Mouse (Mus musculus): ENCODE data around the gene P2rx7. TPM values are rescaled to one million over a fixed set of nuclear protein-coding genes. Genes with fewer than 3 reads are reported as not detected.

The P2rx7 gene
- polyA plus RNA-seq, 1 experiment from 2014 or later: 1.4 TPM

- Histone ChIP-seq H3K9me3 (replicated peaks) (no peaks in the 10 kb centered on the region), H3K4me3 (replicated peaks) (no peak overlapping the region), H3K27me3 (no peaks in the 10 kb centered on the region), H3K27ac (no peak overlapping the region), H3K4me2 (no peak overlapping the region), H3K9ac (no peak overlapping the region), H3K4me1 (peaks cover 18% of the 10 kb centered on the region), H3K36me3 (no peaks in the 10 kb centered on the region)
- ATAC-seq (replicated peaks; ENCODE audit: low FRiP score): no peak
- WGBS: 81% methylated on average over 5 of the region's 5 CpGs
These were observed 28.6 kb downstream of the P2rx7 start for GRCm38 (mm10) chr5:122672298-122672697.

DNA sequence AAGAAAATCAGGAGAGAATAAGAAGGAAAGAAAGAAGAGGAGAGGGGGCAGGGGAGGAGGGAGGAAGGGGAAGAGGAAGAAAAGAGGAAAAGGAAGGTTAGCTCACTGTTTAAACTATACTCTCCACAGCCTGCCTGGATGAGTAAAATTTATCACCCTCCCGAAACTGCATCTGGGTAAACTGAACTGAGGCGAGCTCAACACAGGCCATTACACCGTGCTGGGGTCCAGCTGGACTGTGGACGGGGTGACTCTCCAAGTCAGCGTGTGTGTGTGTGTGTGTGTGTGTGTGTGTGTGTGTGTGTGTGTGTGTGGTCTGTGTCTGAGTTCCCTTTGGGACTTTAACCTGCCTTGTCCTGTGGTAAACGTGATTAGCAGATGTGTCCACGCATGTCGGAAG is 32.3 kb downstream of the P2rx7 start:
- Histone ChIP-seq H3K4me1 (no peaks in the 10 kb centered on the region), H3K9me3 (replicated peaks) (no peaks in the 10 kb centered on the region), H3K27me3 (no peaks in the 10 kb centered on the region), H3K4me3 (replicated peaks) (no peak overlapping the region), H3K27ac (no peak overlapping the region), H3K36me3 (no peaks in the 10 kb centered on the region), H3K9ac (no peak overlapping the region), H3K4me2 (no peak overlapping the region)
- 35% methylated on average over 8 of the region's 8 CpGs for WGBS
- peak; percentile 60; the same call in 1 of the 2 replicates for ATAC-seq (replicated peaks; ENCODE audit: low FRiP score)

- H3K9ac ChIP-seq: no peak overlapping the region
- H3K4me2 ChIP-seq: no peak overlapping the region
- no peaks in the 10 kb centered on the region for H3K27me3 ChIP-seq
- ATAC-seq (replicated peaks; ENCODE audit: low FRiP score): no peak
- H3K27ac ChIP-seq: no peak overlapping the region
- H3K36me3 ChIP-seq: no peaks in the 10 kb centered on the region
- H3K4me3 ChIP-seq (replicated peaks): no peak overlapping the region
- no peaks in the 10 kb centered on the region for H3K4me1 ChIP-seq
- 93% methylated on average over 9 of the region's 9 CpGs for WGBS
- no peaks in the 10 kb centered on the region for H3K9me3 ChIP-seq (replicated peaks)
These were observed 34.3 kb downstream of the P2rx7 start for GRCm38 (mm10) chr5:122677983-122678382.

DNA sequence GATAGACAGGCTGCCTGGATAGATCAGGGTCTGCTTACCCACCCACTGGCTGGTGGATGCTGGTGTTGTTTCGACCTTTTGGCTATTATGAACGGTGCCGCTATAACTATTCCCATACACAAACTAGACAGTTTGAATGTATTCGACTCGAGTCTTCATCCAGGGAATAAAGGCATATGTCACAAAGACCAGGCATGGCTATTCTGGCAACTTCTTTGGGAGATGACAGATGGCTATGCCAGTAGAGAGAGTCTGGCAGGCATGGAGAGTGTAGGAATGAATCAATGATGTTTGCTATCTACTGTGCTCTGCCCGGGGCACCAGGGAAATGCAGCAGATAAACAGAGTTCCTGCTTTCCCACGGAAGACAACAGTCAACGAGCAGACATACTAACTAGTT is 36.2 kb downstream of the P2rx7 start:
- Histone ChIP-seq H3K36me3 (no peaks in the 10 kb centered on the region), H3K27me3 (no peaks in the 10 kb centered on the region), H3K4me3 (replicated peaks) (no peak overlapping the region), H3K4me2 (no peak overlapping the region), H3K9ac (no peak overlapping the region), H3K9me3 (replicated peaks) (no peaks in the 10 kb centered on the region), H3K4me1 (no peaks in the 10 kb centered on the region), H3K27ac (no peak overlapping the region)
- WGBS: 87% methylated on average over 8 of the region's 8 CpGs
- no peak for ATAC-seq (replicated peaks; ENCODE audit: low FRiP score)

DNA sequence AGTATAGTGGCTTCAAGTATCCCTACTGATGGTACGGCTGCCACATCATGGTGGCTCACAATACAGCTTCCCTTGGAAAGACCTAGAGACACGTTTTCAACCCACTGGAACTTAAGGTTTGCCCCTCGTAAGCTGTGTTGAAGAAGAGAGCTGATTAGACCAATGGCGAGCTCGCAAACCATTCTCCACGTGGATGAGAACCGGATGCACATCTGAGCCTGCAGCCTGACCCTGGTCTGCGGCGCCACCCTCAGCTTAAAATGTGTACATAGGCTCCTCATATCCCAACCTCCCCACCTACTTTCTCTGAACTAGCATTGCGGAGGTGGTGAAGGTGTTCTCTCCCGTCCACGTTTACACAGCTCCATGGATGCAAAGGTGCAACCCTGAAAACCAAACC is 37.6 kb downstream of the P2rx7 start:
- H3K36me3 ChIP-seq: no peaks in the 10 kb centered on the region
- H3K27ac ChIP-seq: no peak overlapping the region
- no peak overlapping the region for H3K4me2 ChIP-seq
- no peak overlapping the region for H3K4me3 ChIP-seq (replicated peaks)
- H3K27me3 ChIP-seq: no peaks in the 10 kb centered on the region
- H3K9ac ChIP-seq: no peak overlapping the region
- no peaks in the 10 kb centered on the region for H3K4me1 ChIP-seq
- H3K9me3 ChIP-seq (replicated peaks): no peaks in the 10 kb centered on the region
- WGBS: 84% methylated on average over 12 of the region's 12 CpGs
- ATAC-seq (replicated peaks; ENCODE audit: low FRiP score): no peak

DNA sequence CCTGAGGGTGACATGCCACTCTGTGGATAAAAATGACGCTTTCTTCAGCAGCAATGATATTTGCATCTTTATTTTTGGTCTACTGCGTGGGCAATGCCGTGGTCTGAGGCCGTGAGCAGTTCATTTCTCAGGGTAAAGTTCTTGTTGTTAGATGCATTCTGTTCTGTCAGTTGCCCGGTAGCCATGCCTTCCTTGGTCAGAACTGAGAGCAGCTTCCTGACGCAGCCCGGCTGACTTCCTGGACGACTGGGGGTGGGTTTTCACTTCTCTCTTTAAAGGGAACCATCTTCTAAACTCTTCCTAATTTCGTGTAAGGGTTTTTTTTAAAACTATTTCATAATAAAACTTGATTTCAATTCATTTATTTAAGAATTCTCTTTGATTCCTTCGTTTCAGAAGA is 40.2 kb downstream of the P2rx7 start:
- H3K9me3 ChIP-seq (replicated peaks): no peaks in the 10 kb centered on the region
- H3K36me3 ChIP-seq: no peaks in the 10 kb centered on the region
- H3K4me3 ChIP-seq (replicated peaks): no peak overlapping the region
- WGBS: 75% methylated on average over 10 of the region's 10 CpGs
- H3K9ac ChIP-seq: no peak overlapping the region
- no peak overlapping the region for H3K27ac ChIP-seq
- H3K4me1 ChIP-seq: no peaks in the 10 kb centered on the region
- H3K27me3 ChIP-seq: no peaks in the 10 kb centered on the region
- H3K4me2 ChIP-seq: no peak overlapping the region
- ATAC-seq (replicated peaks; ENCODE audit: low FRiP score): no peak

DNA sequence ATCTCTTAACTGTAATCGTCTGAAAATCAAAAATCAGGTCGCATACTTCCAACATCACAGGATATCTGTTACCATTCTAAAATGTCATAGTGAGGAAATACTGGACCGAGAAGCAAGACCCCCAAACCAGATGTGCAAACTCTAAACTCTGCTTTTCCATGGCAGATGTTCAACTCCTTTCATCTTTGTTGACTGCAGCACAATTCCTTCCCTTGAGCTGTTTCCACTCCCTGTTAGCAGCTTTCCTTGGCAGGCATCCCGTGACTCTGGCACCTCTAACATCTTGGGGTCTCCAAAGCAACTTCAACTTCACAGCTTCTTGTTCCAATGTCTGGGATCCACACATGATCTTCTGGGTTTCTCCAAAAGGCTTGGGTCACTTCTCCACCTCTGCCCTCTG is 43.7 kb downstream of the P2rx7 start:
- no peak overlapping the region for H3K9ac ChIP-seq
- no peaks in the 10 kb centered on the region for H3K36me3 ChIP-seq
- H3K27ac ChIP-seq: no peak overlapping the region
- H3K4me3 ChIP-seq (replicated peaks): no peak overlapping the region
- H3K9me3 ChIP-seq (replicated peaks): no peaks in the 10 kb centered on the region
- no peak for ATAC-seq (replicated peaks; ENCODE audit: low FRiP score)
- no peaks in the 10 kb centered on the region for H3K27me3 ChIP-seq
- H3K4me2 ChIP-seq: no peak overlapping the region
- no peaks in the 10 kb centered on the region for H3K4me1 ChIP-seq
- 81% methylated on average over 4 of the region's 4 CpGs for WGBS

DNA sequence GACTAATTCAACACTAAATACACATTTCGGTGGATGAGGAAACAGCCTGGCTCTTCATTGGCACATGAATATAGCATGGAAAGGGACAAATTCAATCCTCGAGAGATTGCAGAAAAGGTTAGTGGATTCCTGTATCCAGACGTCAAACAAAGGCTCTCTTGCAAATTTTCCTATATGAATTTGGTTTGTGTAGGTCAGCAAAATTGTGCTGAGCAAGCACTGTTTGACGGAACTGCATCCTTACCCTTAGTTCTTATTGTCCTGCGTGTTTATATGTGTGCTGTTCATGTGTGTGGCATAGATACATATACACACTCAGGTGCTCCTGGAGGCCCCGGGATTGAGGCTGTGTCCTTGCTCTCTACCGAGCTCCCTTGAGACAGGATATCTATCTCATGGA is 45.4 kb downstream of the P2rx7 start:
- WGBS: 88% methylated on average over 7 of the region's 7 CpGs

DNA sequence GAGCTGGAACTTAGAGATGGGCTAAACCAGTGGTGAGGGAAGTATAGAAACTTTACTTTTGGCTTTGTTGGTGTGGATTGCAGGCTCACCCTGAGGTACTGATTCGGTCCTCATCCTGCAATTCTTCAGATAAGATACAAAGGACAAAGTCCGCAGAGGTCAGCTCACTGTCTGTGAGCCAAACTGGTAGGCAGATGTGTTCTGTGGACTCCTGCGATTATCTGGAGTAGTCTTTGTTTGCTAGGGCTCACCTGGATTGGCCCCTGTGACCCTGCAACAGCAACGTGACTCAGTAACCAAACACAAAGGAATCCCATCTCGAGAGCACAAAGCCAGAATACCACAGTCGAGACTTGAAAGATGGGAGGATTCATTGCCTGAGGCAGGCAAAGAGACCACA is 46.8 kb downstream of the P2rx7 start:
- ATAC-seq (replicated peaks; ENCODE audit: low FRiP score): no peak
- no peak overlapping the region for H3K27ac ChIP-seq
- H3K27me3 ChIP-seq: no peaks in the 10 kb centered on the region
- no peak overlapping the region for H3K4me3 ChIP-seq (replicated peaks)
- H3K9me3 ChIP-seq (replicated peaks): no peaks in the 10 kb centered on the region
- H3K4me2 ChIP-seq: no peak overlapping the region
- H3K4me1 ChIP-seq: 0 out of 2 replicates have a peak, but pooled peaks cover 7% of the 10 kb centered on the region
- H3K36me3 ChIP-seq: no peaks in the 10 kb centered on the region
- WGBS: 72% methylated on average over 6 of the region's 6 CpGs
- H3K9ac ChIP-seq: no peak overlapping the region

More for the DNA sequence above, 45.4 kb downstream of the P2rx7 start:
- H3K27me3 ChIP-seq: no peaks in the 10 kb centered on the region
- H3K4me1 ChIP-seq: 0 out of 2 replicates have a peak, but pooled peaks cover 7% of the 10 kb centered on the region
- no peak overlapping the region for H3K27ac ChIP-seq
- H3K9ac ChIP-seq: no peak overlapping the region
- no peak overlapping the region for H3K4me3 ChIP-seq (replicated peaks)
- H3K36me3 ChIP-seq: no peaks in the 10 kb centered on the region
- no peak overlapping the region for H3K4me2 ChIP-seq
- no peaks in the 10 kb centered on the region for H3K9me3 ChIP-seq (replicated peaks)
- ATAC-seq (replicated peaks; ENCODE audit: low FRiP score): no peak

DNA sequence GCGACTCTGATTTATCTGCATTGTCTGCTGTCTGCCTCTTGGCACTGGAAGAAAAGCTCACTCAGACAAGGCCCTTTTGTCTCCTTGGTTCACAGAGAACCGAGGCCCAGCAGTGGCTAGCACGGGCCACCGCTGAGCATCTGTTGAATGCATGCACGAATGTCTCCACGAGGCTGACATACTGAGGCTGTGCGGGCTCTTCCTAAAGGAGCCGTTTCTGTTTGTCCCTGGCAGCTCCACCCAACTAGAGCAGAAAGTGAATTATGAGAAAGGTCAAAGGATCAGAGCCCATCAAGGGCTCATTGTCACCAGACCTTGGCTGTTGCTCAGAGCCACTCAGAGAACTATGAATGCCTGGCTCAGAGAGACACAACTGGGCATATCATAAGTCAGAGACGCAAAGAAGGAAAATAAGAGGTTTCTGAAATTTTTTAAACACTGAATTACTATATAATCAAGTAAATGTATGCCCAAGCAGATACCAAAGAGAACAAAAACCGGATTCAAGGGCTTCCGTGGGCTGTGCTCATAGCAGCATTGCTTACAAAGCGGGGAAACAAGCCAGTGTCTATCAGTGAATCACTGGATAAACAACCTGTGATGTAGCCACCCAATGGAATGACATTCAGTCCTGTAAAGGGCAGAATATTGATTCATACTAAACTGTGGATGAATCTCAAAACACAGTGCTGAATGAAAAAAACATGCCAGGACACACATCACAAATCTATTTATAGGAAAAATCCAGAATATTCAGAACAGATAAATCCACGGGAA is 49.9 kb downstream of the P2rx7 start:
- ATAC-seq (replicated peaks; ENCODE audit: low FRiP score): no peak
- H3K36me3 ChIP-seq: no peaks in the 10 kb centered on the region
- no peak overlapping the region for H3K27ac ChIP-seq
- H3K4me3 ChIP-seq (replicated peaks): no peak overlapping the region
- no peak overlapping the region for H3K9ac ChIP-seq
- H3K4me2 ChIP-seq: no peak overlapping the region
- no peaks in the 10 kb centered on the region for H3K9me3 ChIP-seq (replicated peaks)
- H3K4me1 ChIP-seq: 0 out of 2 replicates have a peak, but pooled peaks cover 13% of the 10 kb centered on the region
- WGBS: 37% methylated on average over 13 of the region's 13 CpGs
- no peaks in the 10 kb centered on the region for H3K27me3 ChIP-seq

GRCm38 (mm10) chr5:122695516-122695915 is 51.8 kb downstream of the P2rx7 start:
- Histone ChIP-seq H3K4me3 (replicated peaks) (no peak overlapping the region), H3K4me2 (no peak overlapping the region), H3K27ac (no peak overlapping the region), H3K4me1 (0 out of 2 replicates have a peak, but pooled peaks cover 13% of the 10 kb centered on the region), H3K36me3 (no peaks in the 10 kb centered on the region), H3K9me3 (replicated peaks) (no peaks in the 10 kb centered on the region), H3K27me3 (no peaks in the 10 kb centered on the region), H3K9ac (no peak overlapping the region)
- 82% methylated on average over 8 of the region's 8 CpGs for WGBS
- no peak for ATAC-seq (replicated peaks; ENCODE audit: low FRiP score)

DNA sequence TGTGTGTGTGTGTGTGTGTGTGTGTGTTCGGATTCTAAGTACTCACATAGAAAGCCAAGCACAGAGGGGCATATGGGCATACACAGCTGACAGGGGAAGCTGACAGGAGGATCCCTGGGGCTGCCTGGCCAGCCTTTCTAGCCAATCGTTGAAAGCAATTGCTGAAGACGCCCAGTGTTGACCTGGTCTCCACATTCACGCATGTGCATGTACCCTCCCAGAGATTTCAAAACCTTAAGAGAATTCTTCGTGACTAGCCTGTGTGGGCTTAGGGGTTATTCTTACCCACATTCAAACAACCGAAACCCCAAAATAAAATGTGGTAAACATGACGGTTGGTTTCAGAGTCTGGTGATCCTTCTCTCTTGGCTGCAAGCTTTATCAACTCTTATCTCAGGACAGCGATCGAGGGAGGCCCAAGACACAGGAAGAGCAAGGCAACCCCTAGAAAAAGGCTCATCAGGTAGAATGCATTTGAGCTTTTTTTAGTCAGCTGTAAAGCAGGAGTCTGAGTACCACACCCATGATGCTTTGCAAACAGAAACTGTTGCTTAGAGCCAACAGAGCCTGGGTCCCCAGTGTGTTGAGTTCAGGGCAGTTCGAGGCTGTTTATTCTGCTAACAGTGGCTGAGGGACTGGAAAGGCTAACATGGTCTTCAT is 54.5 kb downstream of the P2rx7 start:
- Histone ChIP-seq H3K27me3 (no peaks in the 10 kb centered on the region), H3K9me3 (replicated peaks) (no peaks in the 10 kb centered on the region), H3K9ac (no peak overlapping the region), H3K4me3 (replicated peaks) (no peak overlapping the region), H3K27ac (no peak overlapping the region), H3K4me1 (0 out of 2 replicates have a peak, but pooled peaks cover 13% of the 10 kb centered on the region), H3K36me3 (no peaks in the 10 kb centered on the region), H3K4me2 (no peak overlapping the region)
- no peak for ATAC-seq (replicated peaks; ENCODE audit: low FRiP score)
- WGBS: 83% methylated on average over 10 of the region's 10 CpGs
